Mouse (Mus musculus) midbrain, embryonic 12.5 days (tissue): ENCODE results near the gene Rplp1. TPM values are rescaled to one million over a fixed set of nuclear protein-coding genes. Genes with fewer than 3 reads are reported as not detected.

Experiments used
- ATAC-seq: fragments of 200-750 bp; cut with Nextera tagmentation; 2 replicates; pipeline ENCODE4 v1.8.0; 2017; ENCODE audit warnings: low read depth, moderate TSS enrichment, moderate library complexity; ENCODE audit not compliant: low FRiP score
- H3K27ac ChIP-seq: fragments of 300-500 bp; sonication (generic); replicated peaks from 2 replicates; pipeline ENCODE4 v1.5.1; 2016; ENCODE audit warnings: mild to moderate bottlenecking
- H3K27me3 ChIP-seq: fragments of 300-500 bp; sonication (generic); 2 replicates; pipeline ENCODE4 v1.6.1; 2016; ENCODE audit warnings: mild to moderate bottlenecking
- H3K36me3 ChIP-seq: fragments of 300-500 bp; sonication (generic); 2 replicates; pipeline ENCODE4 v1.6.1; 2016
- H3K4me1 ChIP-seq: fragments of 300-500 bp; sonication (generic); 2 replicates; pipeline ENCODE4 v1.6.1; 2016
- H3K4me2 ChIP-seq: fragments of 300-500 bp; sonication (generic); replicated peaks from 2 replicates; pipeline ENCODE4 v1.6.1; 2016; ENCODE audit warnings: mild to moderate bottlenecking, moderate library complexity
- H3K4me3 ChIP-seq: fragments of 300-500 bp; sonication (generic); 2 replicates; pipeline ENCODE4 v1.5.1; 2016; ENCODE audit warnings: mild to moderate bottlenecking
- H3K9ac ChIP-seq: fragments of 300-500 bp; sonication (generic); replicated peaks from 2 replicates; pipeline ENCODE4 v1.6.1; 2016; ENCODE audit warnings: mild to moderate bottlenecking, moderate library complexity
- H3K9me3 ChIP-seq: fragments of 300-500 bp; sonication (generic); 2 replicates; pipeline ENCODE4 v1.6.1; 2016; ENCODE audit warnings: mild to moderate bottlenecking
- WGBS: fragments of 180-500 bp; shearing (Covaris S2); methylation state at CpG from one replicate; pipeline ENCODE4 v1.1.7; 2016; 5-methylcytosine and 5-hydroxymethylcytosine counted together
- polyA plus RNA-seq: library from polyadenylated mRNA; unstranded; fragments of >200 nt; fragmentation: Nextera tagmentation; extraction: Ambion mirVana; gene quantifications from 2 replicates; pipeline ENCODE4 v1.2.1, GENCODE M21; 2016

The Rplp1 gene
- polyA plus RNA-seq, 1 experiment from 2014 or later, result 790 TPM

DNA sequence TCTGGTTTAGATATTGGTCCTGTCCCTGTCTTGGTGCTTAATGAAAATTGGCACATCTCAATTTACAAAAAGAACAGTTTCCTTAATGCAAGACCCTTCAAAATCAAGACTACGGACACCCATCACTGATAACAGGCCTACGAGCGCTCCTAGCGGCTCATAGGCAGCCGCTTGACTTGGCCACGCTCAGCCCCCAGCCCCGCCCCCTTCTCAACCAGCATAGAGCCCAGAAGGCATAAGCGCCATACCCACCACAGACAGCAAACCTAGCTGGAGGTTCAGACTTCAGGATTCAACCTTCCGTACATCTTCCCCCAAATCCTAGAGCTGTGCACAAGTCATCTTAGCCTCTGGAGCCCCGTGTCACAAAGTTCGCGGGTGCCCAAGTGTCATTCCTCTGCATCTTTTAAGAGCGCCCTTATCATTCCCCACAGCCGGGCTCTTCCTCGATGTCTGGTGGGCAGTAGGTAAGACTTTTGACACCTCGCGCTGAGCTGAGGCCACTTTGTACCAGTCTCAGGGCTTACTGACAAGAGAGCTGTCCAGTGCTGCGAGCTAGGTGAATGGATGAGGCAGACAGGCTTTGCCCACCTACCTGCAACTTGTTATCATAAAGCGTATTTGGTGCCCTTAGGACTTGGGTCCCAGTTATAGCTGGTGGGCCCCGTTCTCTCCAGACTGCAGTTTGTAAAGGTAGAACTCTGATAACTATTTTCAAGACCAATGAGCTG is 3.7 kb downstream of the Rplp1 start:
- no peaks in the 10 kb centered on the region for H3K27me3 ChIP-seq
- WGBS, result 49% methylated on average over 20 of the region's 20 CpGs
- H3K4me1 ChIP-seq, result peaks cover 18% of the 10 kb centered on the region
- no peak overlapping the region for H3K9ac ChIP-seq
- H3K27ac ChIP-seq, result no peak overlapping the region
- no peak for ATAC-seq
- no peak overlapping the region for H3K4me2 ChIP-seq
- H3K9me3 ChIP-seq, result no peaks in the 10 kb centered on the region
- no peak overlapping the region for H3K4me3 ChIP-seq
- peaks cover 26% of the 10 kb centered on the region for H3K36me3 ChIP-seq

DNA sequence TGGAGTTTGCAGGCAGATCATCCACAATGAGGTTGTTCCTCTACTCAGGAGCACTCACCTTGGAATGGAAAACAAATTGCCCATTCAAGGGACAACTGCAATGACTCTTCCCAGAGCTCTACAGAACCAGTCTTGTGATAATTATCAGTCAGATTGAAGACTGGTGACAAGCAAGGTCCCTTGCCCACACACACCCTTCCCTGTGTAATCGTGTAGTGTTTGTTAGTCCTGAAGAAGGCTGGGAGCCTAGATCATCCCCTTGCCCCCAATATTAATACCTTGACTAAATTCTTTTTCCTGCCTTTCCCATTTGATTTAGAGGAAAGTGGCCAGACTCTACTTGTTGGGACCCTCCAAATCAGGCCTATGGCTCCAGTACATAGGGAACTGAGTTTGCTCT is 4.7 kb downstream of the Rplp1 start:
- H3K4me3 ChIP-seq, result no peak overlapping the region
- peaks cover 26% of the 10 kb centered on the region for H3K36me3 ChIP-seq
- no peak overlapping the region for H3K9ac ChIP-seq
- no peak overlapping the region for H3K4me2 ChIP-seq
- ATAC-seq, result no peak
- no peaks in the 10 kb centered on the region for H3K9me3 ChIP-seq
- 96% methylated on average over 1 of the region's 1 CpGs for WGBS
- no peaks in the 10 kb centered on the region for H3K27me3 ChIP-seq
- no peak overlapping the region for H3K27ac ChIP-seq
- H3K4me1 ChIP-seq, result peaks cover 13% of the 10 kb centered on the region

DNA sequence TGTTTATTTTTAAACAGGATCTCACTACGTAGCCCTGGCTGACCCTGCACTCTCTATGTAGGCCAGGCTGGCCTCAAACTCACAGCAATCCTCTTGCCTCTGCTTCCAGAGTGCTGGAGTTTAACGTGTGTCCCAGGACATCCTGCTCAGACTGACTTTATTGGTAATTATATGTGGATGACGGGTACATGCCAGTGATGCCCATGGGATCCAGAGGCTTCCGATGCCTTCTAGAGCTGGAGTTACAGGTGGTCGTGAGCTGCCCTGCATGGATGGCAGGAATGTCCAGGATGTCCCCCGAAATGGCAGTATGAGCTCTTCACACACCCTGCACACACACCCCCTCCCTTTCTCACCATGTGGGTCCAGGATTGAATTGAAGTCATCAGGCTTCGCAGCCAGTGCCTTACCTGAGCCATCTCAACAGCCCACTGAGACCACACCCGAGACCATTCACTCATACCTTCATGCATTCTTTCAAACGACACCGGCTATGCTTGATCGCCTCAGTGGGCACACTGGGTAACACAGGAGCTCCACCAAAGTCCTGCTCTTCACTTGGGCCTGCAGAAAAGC is 5.4 kb downstream of the Rplp1 start:
- H3K4me1 ChIP-seq, result peaks cover 13% of the 10 kb centered on the region
- H3K9me3 ChIP-seq, result no peaks in the 10 kb centered on the region
- no peak overlapping the region for H3K4me3 ChIP-seq
- H3K36me3 ChIP-seq, result peaks cover 26% of the 10 kb centered on the region
- H3K4me2 ChIP-seq, result no peak overlapping the region
- no peaks in the 10 kb centered on the region for H3K27me3 ChIP-seq
- H3K9ac ChIP-seq, result no peak overlapping the region
- H3K27ac ChIP-seq, result no peak overlapping the region
- WGBS, result 91% methylated on average over 11 of the region's 11 CpGs
- ATAC-seq, result no peak

DNA sequence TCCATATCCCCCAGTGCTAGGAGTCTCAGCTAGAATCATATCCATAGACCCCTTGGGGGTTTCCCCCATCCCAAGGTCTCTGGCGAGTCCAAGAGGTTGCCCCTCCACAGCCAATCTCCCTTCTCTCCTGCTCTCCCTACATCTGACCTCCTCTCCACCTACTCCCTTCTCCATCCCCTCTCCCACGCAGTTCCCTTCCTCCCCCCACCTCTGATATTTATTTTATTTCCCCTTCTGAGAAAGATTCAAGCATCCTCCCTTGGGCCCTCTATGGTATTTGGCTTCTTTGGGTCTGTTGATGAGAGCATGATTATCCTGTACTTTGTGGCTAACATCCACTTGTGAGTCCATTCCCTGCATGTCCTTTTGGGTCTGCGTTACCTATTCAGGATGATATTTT is 6.0 kb downstream of the Rplp1 start:
- WGBS, result 83% methylated on average over 3 of the region's 3 CpGs
- H3K4me2 ChIP-seq, result no peak overlapping the region
- no peak for ATAC-seq
- no peak overlapping the region for H3K27ac ChIP-seq
- H3K9me3 ChIP-seq, result no peaks in the 10 kb centered on the region
- H3K4me3 ChIP-seq, result no peak overlapping the region
- H3K9ac ChIP-seq, result no peak overlapping the region
- H3K4me1 ChIP-seq, result peaks cover 10% of the 10 kb centered on the region
- H3K36me3 ChIP-seq, result peaks cover 26% of the 10 kb centered on the region
- no peaks in the 10 kb centered on the region for H3K27me3 ChIP-seq

DNA sequence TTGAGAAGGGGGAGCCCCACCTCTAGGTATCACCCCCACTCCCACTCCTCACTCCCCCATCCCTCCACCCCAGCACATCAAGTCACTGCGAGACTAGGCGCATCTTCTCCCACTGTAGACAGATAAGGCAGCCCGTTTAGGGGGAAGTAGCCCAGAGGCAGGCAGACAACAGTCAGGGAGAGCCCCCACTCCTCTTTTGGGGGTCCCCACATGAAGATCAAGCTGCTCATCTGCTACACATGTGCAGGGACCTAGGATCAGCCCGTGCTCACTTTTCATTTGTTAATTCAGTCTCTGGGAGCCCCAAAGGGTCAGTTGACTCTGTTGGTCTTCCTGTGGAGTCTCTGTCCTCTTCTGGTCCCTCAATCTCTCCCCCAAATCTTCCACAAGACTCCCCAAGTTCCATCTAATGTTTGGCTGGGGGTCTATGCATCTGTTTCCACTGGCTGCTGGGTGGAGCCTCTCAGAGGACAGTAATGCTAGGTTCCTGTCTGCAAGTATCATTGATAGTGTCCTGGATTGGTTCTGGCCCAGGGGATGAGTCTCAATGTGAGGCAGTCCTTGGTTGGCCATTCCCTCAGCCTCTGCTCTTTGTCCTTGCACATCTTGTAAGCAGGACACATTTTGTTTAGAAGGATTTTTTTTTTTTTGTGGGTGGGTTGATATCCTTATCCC is 6.6 kb downstream of the Rplp1 start:
- Histone ChIP-seq H3K4me2 (no peak overlapping the region), H3K9me3 (no peaks in the 10 kb centered on the region), H3K27ac (no peak overlapping the region), H3K4me1 (peaks cover 4% of the 10 kb centered on the region), H3K9ac (no peak overlapping the region), H3K36me3 (peaks cover 20% of the 10 kb centered on the region), H3K4me3 (no peak overlapping the region), H3K27me3 (no peaks in the 10 kb centered on the region)
- 94% methylated on average over 4 of the region's 4 CpGs for WGBS
- ATAC-seq, result no peak

DNA sequence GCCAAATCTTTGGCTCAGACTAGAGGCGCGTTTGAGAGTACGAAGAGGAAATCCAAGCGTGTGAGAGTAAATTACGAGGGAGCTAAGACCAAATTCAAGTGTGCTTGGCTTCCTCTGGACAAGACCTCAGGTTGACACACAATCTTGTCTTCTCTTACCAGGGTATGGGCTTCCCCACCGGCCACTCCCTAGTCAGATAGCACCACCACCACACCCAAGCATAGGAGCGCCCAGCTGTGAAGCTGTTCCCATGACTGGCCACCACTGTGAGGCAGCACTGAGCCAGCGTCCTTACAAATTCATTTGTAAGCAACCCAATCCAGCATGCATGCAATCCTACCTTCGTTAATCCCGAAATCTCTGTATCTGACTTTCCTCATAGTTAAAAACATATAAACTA is 7.4 kb downstream of the Rplp1 start:
- ATAC-seq, result no peak
- Histone ChIP-seq H3K4me3 (no peak overlapping the region), H3K27me3 (peaks cover 3% of the 10 kb centered on the region; the same call in 1 of the 2 replicates), H3K9ac (no peak overlapping the region), H3K27ac (no peak overlapping the region), H3K36me3 (peaks cover 11% of the 10 kb centered on the region), H3K4me1 (peaks cover 7% of the 10 kb centered on the region), H3K9me3 (no peaks in the 10 kb centered on the region), H3K4me2 (no peak overlapping the region)
- 66% methylated on average over 10 of the region's 10 CpGs for WGBS

DNA sequence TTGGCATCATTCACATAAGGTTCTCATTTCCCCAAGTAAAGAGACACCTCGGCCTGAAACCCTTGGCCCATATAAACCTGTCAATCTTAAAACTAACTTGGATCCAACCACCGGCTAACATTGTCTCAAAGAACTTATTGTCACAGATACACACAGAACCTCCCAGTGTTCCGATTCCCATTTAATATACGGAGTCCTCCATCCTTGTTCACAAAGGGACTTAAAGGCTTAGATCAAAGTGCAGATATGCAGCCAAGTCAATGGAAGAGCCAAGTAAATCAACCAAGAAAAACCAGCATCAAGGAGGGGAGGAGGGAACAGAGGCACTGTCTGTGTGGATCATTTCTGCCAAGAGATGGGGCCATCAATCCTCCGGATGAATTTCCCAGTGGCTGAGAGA is 8.8 kb downstream of the Rplp1 start:
- H3K27me3 ChIP-seq, result peaks cover 14% of the 10 kb centered on the region
- H3K27ac ChIP-seq, result no peak overlapping the region
- H3K9ac ChIP-seq, result no peak overlapping the region
- WGBS, result 79% methylated on average over 5 of the region's 5 CpGs
- no peaks in the 10 kb centered on the region for H3K9me3 ChIP-seq
- no peak overlapping the region for H3K4me3 ChIP-seq
- ATAC-seq, result no peak
- H3K4me2 ChIP-seq, result no peak overlapping the region
- no peaks in the 10 kb centered on the region for H3K36me3 ChIP-seq
- peaks cover 13% of the 10 kb centered on the region for H3K4me1 ChIP-seq

DNA sequence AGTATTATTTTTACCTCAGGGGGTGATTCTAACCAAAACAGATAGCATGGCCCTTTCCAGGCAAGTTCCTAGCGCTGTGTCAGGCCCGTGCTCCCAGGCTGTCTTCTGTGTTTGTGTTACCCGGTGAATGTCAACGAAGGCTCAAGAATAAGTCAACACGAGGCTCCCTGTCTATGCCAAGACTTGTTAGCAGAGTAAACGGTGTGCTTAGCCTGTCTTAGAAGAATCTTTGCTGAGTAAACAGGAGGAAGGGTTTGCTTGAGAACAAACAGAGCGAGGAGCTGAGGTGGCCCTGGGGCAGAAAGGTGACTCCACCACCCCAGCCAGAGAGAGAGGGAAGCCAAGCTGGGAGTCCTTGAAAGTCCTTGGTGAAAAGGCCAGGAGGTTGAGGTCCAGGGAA is 10.1 kb downstream of the Rplp1 start:
- H3K4me2 ChIP-seq, result no peak overlapping the region
- H3K4me3 ChIP-seq, result no peak overlapping the region
- H3K27me3 ChIP-seq, result peaks cover 24% of the 10 kb centered on the region
- whole genome bisulfite sequencing, result 58% methylated on average over 7 of the region's 7 CpGs
- no peaks in the 10 kb centered on the region for H3K36me3 ChIP-seq
- no peaks in the 10 kb centered on the region for H3K9me3 ChIP-seq
- ATAC-seq, result no peak
- no peak overlapping the region for H3K9ac ChIP-seq
- peaks cover 16% of the 10 kb centered on the region for H3K4me1 ChIP-seq
- no peak overlapping the region for H3K27ac ChIP-seq

DNA sequence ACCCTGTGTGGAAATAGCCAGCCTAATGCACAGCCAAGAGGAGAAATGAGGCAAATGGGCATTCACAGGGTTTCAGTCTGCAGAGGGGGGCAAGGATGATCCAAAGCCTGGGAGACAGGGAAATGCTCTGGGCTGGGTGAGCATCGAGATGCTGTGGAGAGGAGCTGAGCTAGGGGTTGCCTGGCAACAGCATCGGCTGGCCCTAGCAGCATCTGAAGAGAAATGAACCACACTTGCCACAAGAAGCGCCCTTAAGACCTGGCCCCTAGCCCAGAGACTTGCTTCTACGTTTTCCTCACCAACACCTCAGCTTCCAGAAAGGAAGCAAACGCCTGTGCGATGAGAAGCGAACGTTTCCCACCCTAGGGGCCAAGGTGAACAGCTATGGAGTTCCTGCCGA is 11.9 kb downstream of the Rplp1 start:
- Histone ChIP-seq H3K4me2 (no peak overlapping the region), H3K4me3 (no peak overlapping the region), H3K27me3 (peaks cover 31% of the 10 kb centered on the region), H3K36me3 (no peaks in the 10 kb centered on the region), H3K9ac (peak overlapping the region; percentile 16; the same call in 1 of the 2 replicates), H3K27ac (no peak overlapping the region), H3K4me1 (peaks cover 18% of the 10 kb centered on the region), H3K9me3 (no peaks in the 10 kb centered on the region)
- ATAC-seq, result no peak
- 54% methylated on average over 9 of the region's 9 CpGs for WGBS

DNA sequence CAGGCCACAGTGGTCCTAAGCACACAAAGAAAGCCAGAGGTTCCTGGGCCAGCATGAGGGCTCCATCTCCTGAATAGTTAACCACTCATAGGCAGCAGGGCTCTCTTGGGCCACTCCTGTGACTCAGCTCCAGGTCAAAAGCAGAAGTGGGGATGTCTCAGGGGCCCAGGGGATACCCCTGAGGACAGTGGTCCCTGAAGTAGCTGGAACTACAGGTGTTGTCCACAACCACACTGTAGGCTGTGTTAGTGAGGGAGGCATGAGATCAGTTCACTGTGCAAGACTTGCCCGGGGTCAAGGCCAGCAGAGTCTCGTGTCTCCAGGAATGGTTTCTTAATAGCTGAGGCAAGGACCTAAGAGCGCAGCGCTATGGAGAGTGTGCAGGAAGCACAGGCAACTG is 12.8 kb downstream of the Rplp1 start:
- H3K9me3 ChIP-seq, result no peaks in the 10 kb centered on the region
- no peak for ATAC-seq
- H3K27me3 ChIP-seq, result peaks cover 34% of the 10 kb centered on the region
- H3K36me3 ChIP-seq, result no peaks in the 10 kb centered on the region
- H3K4me2 ChIP-seq, result no peak overlapping the region
- H3K4me3 ChIP-seq, result no peak overlapping the region
- peaks cover 18% of the 10 kb centered on the region for H3K4me1 ChIP-seq
- no peak overlapping the region for H3K9ac ChIP-seq
- 89% methylated on average over 4 of the region's 4 CpGs for WGBS
- H3K27ac ChIP-seq, result no peak overlapping the region

DNA sequence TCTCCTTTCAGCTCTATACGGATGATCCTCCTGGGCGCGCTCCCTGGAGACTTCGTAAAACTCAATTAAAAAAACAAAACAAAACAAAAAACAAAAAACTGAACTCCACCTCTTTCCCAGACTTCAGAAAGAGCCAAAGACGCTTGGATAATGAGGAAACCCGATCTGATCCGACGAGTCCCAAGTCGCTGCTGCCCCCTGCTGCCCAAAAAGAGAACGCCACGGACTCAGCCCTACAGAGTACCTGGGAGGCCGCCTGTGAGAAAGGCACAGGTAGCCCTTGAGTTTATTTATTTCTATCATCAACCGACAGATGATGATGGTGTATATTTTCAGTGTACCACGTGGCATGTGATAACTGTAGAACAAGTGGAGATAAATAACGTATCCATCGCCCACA is 14.5 kb downstream of the Rplp1 start:
- Histone ChIP-seq H3K36me3 (no peaks in the 10 kb centered on the region), H3K27ac (no peak overlapping the region), H3K9me3 (no peaks in the 10 kb centered on the region), H3K4me1 (peaks cover 18% of the 10 kb centered on the region), H3K9ac (no peak overlapping the region), H3K4me3 (no peak overlapping the region), H3K27me3 (peaks cover 43% of the 10 kb centered on the region), H3K4me2 (peak overlapping the region; percentile 19; the same call in 1 of the 2 replicates)
- ATAC-seq, result 0 out of 2 replicates have a peak, but pooled peaks have one; percentile 27
- WGBS, result 7% methylated on average over 16 of the region's 16 CpGs

DNA sequence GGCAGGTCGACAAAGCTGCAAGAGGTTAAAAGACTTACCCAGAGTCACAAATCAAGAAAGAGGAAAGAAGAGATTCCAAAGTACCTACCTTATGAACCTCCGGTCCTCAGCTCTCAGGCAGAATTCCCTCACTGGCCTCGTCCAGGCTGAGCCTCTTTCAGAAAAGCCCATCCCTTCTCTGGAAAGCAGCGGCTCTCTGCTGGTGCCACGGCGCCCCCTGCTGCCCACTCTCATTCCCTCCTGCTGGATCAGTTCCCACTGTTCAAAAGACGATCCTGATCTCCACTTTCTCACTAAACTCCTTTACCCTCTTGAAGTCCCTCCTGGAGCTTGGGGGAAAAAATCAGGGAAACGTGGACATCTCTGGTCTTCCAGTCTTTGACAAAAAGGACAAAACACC is 15.9 kb downstream of the Rplp1 start:
- Histone ChIP-seq H3K27me3 (peaks cover 43% of the 10 kb centered on the region), H3K9me3 (no peaks in the 10 kb centered on the region), H3K9ac (no peak overlapping the region), H3K36me3 (no peaks in the 10 kb centered on the region), H3K4me2 (no peak overlapping the region), H3K4me1 (peaks cover 18% of the 10 kb centered on the region), H3K27ac (no peak overlapping the region), H3K4me3 (no peak overlapping the region)
- WGBS, result 4% methylated on average over 7 of the region's 8 CpGs
- no peak for ATAC-seq
